Mouse (Mus musculus) embryonic fibroblast, embryonic 13.5 days (primary cell): ENCODE results near the gene Ncor1. TPM values are rescaled to one million over a fixed set of nuclear protein-coding genes. Genes with fewer than 3 reads are reported as not detected.
"Not testable (repeated sequence)": the region's sequence is repeated elsewhere in the genome, so short reads cannot be mapped to it uniquely, and the experiment has no call there.

Source experiments
- H3K27ac ChIP-seq: 2 replicates; pipeline ENCODE4 v1.5.1; 2012; ENCODE audit warnings: low read length, control low read depth, inconsistent platforms; ENCODE audit not compliant: insufficient read depth
- H3K4me1 ChIP-seq: 2 replicates; pipeline ENCODE4 v1.6.1; 2011; ENCODE audit warnings: low read length; ENCODE audit not compliant: control insufficient read depth, insufficient read depth
- H3K4me3 ChIP-seq: 2 replicates; pipeline ENCODE4 v1.5.1; 2011; ENCODE audit warnings: mild to moderate bottlenecking, control low read depth, low read length; ENCODE audit not compliant: insufficient read depth
- CTCF ChIP-seq: IDR thresholded peaks from 2 replicates; pipeline ENCODE4 v1.5.1; 2011; ENCODE audit warnings: mild to moderate bottlenecking, control low read depth, low read length, moderate library complexity, borderline replicate concordance; ENCODE audit not compliant: insufficient read depth
- POLR2A ChIP-seq: IDR thresholded peaks from 2 replicates; pipeline ENCODE4 v1.6.1; 2011; ENCODE audit warnings: low read depth, mild to moderate bottlenecking, control low read depth, low read length, moderate library complexity
- polyA plus RNA-seq: library from polyadenylated mRNA; stranded (reverse); fragments of >200 nt; gene quantifications from 2 replicates; pipeline ENCODE4 v1.2.4, GENCODE M21; 2011; ENCODE audit warnings: low read depth; ENCODE audit not compliant: missing spikeins, insufficient read length

The Ncor1 gene
- polyA plus RNA-seq, 1 experiment, result 225 TPM

DNA sequence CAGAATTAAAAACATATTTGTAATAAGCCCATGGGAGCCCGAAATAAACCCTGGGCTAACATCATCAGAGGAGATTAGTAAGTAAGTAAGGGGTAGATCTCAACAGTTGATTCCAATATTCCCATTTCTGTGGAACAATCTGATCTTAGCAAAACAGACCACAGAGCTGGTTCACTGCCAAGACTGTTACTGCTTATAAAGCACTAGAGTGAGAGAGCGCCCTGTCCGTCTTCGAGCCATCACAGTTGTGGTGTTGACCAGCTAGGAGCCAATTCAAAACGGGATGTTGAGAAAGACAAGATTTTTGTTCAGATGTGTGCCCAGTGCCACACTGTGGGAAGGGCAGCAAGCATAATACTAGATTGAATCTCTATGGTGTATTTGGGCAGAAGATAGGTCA lies 127.2 kb downstream of the Ncor1 start:
- TF ChIP-seq POLR2A (no peak), CTCF (no peak)
- Histone ChIP-seq H3K27ac (no peak overlapping the region), H3K4me1 (no peaks in the 10 kb centered on the region), H3K4me3 (no peak overlapping the region)

DNA sequence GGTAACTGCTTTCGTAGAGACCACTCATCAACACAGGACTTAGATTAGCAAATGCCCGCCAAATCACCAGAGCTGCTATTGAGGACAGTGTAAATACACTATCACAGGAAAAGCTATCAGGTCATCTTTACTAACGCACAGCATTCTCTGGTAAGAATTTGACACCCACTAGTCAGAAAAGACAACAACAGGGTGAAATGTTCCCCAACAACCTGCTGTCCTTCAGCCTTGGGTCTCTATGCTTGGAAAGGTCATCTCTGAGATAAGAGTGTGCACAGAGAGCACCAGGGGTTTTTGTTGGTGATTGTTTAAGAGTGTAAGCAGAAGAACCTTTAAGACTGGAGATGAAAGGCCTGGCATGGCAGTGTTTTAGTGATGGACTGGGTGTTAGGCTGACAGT lies 134.7 kb downstream of the Ncor1 start:
- Histone ChIP-seq H3K4me1 (no peaks in the 10 kb centered on the region), H3K4me3 (no peak overlapping the region), H3K27ac (no peak overlapping the region)
- no peak for TF ChIP-seq CTCF
- no peak for TF ChIP-seq POLR2A

DNA sequence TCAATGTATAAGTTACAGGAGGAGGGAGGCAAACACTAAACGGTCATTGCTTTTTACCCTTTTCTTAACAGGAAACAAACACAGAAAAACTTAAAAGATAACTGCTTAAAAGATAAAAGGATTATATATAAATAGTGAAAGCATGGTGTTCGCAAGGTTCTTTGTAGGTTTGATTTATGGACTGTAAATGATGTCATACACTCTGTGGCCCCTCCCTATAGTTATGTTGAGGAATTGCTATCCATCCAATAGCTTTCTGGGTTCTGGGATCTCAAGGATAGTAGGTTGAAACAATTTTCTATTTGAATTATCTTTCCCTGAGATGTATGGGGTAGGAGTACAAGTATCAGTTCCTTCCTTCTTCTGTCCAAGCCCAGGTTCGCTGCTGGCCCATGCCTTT lies 138.2 kb downstream of the Ncor1 start:
- H3K4me1 ChIP-seq, result no peaks in the 10 kb centered on the region
- TF ChIP-seq POLR2A, result no peak
- TF ChIP-seq CTCF, result no peak
- H3K27ac ChIP-seq, result no peak overlapping the region
- no peak overlapping the region for H3K4me3 ChIP-seq

DNA sequence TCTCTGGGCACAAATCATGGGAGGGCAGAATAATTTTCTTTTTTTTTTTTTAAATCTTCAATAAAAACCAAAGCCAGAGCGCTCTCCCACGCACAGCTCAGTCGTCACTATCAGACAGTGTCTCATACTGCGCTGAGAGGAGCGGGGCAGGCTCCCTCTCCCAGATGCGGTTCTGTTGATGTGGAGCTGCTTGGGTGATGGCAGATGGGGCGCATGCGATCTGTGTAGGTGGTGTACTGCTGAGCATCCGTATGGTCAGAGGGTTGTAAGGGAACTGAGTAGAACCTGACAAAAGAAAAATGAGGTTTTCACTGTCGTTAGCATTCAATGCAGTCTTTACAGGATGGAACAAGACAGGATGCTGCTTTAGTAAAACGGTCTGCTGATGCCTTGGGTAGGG lies 140.6 kb downstream of the Ncor1 start:
- TF ChIP-seq POLR2A (no peak), CTCF (no peak)
- no peaks in the 10 kb centered on the region for H3K4me1 ChIP-seq
- no peak overlapping the region for H3K27ac ChIP-seq
- H3K4me3 ChIP-seq, result no peak overlapping the region

DNA sequence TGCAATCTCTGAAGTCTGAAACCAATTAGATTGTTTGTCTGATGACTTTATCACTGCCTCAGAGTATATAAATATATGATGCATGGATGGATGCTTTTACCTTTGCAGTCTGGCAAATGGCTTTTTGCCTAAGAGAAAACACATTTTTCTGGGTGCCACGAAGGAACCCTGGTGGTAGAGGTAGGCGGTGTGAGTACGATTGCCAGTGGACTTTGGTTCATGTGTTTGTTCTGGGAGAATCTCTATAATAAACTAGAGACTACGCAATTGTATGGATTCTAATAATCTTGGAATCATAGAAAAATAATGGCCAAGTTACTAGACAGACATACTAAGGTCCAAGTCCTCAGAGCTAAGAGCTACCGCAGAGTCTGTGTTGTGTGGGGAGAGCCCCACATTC lies 143.4 kb downstream of the Ncor1 start:
- TF ChIP-seq CTCF, result no peak
- no peak for TF ChIP-seq POLR2A
- no peak overlapping the region for H3K4me3 ChIP-seq
- no peak overlapping the region for H3K27ac ChIP-seq
- no peaks in the 10 kb centered on the region for H3K4me1 ChIP-seq

DNA sequence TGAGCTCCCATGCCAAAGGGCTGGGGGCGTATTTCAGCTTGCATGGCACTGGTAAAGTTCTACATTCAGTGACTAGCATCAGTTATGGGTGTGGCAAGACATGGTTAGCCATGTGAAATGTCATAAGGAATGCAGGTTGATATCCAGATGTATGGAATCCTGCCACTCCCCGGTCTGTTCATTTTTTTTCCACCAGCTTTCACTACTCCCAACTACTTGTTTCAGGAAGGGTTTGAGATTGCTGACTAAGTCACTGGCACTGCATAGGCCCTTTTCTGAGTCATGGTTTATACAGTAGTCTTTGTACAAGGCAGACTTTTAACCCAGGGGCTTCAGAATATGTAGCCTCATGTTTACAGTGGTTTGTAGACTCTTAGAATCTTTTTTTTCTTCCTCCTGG lies 149.0 kb downstream of the Ncor1 start:
- peak overlapping the region; percentile 19; the same call in 1 of the 2 replicates for H3K27ac ChIP-seq
- H3K4me3 ChIP-seq, result no peak overlapping the region
- peaks cover 8% of the 10 kb centered on the region; the same call in 1 of the 2 replicates for H3K4me1 ChIP-seq
- no peak for TF ChIP-seq POLR2A
- no peak for TF ChIP-seq CTCF

DNA sequence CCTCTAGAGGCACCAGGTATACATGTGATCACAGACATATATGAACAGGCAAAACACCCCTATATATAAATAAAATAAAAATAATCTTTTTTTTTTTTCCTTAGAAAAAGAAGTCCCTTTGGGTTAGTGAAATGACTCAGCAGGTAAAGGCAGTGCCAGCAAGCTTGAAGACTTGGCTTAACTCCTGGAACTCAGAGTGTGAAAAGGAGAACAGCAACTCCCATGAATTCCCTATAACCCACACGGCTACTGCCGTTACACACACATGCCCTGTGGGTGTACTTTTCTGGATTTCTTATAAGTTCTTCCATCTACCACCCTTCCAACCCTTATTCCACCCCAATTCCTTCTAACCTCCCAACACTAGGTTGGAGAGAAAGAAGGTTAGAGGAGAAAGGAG lies 152.5 kb downstream of the Ncor1 start:
- Histone ChIP-seq H3K27ac (peak overlapping the region; percentile 61), H3K4me3 (no peak overlapping the region)
- TF ChIP-seq CTCF, result no peak
- TF ChIP-seq POLR2A, result no peak

DNA sequence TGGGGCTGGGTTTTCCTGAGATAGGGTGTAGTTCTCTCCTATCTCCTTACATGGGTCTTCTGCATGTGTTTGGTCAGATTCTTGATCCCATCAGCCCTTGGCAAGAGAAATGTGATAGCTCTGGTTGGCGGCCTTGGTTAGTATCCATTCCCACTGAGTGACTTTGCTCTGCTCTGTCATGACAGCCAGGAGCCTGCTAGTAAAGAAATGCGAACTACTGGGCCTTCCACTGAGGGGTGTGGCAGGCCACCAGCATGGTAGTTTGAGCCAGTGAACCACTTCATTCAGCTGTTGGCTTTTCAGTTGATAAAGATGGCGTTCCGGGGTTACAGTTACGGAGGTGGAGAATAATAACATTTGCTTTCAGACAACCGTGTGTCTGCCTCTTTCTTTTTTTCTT lies 159.5 kb downstream of the Ncor1 start:
- TF ChIP-seq CTCF (no peak), POLR2A (no peak)
- Histone ChIP-seq H3K4me1 (peaks cover 3% of the 10 kb centered on the region; the same call in 1 of the 2 replicates), H3K4me3 (no peak overlapping the region), H3K27ac (no peak overlapping the region)

More for the DNA sequence above, 152.5 kb downstream of the Ncor1 start:
- H3K4me1 ChIP-seq, result peaks cover 8% of the 10 kb centered on the region; the same call in 1 of the 2 replicates

DNA sequence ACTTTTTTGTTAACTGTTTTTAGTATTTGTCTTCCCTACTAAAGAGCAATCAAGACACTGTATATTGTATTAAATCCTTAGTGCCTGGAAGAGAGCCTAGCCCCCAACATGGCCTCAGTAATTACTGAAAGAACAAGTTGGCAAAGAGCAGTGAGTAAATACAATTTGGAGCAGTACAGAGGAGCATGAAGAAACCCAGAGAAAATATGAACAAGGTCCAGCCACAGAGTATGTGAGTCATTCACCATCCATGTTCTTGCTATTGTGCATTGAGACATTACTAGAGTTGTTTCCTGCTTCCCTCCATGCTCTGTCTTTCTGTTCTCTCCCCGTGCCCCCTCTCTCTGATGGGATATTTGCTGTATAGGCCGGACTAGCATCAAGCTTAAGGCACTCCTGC lies 164.2 kb downstream of the Ncor1 start:
- Histone ChIP-seq H3K27ac (peak overlapping the region; percentile 44), H3K4me1 (peaks cover 5% of the 10 kb centered on the region; the same call in 1 of the 2 replicates), H3K4me3 (no peak overlapping the region)
- no peak for TF ChIP-seq CTCF
- no peak for TF ChIP-seq POLR2A

DNA sequence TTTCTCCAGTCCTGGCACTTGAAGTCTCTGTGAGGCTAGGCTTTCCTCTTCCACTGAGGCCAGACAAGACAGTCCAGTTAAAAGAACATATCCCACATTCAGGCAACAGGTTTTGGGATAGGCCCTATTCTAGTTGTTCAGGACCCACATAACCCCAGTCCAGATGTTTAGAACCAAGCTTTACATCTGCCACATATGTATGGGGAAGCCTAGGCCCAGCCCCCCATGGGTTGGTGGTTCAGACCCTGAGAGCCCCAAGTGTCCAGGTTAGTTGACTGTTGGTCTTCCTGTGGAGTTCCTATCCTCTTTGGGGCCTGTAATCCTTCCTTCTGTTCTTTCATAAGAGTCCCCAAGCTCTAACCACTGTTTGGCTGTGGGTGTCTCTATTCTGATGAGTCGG lies 170.6 kb downstream of the Ncor1 start:
- Histone ChIP-seq H3K4me3 (no peak overlapping the region), H3K27ac (no peak overlapping the region), H3K4me1 (peaks cover 6% of the 10 kb centered on the region; the same call in 1 of the 2 replicates)
- TF ChIP-seq POLR2A, result no peak

DNA sequence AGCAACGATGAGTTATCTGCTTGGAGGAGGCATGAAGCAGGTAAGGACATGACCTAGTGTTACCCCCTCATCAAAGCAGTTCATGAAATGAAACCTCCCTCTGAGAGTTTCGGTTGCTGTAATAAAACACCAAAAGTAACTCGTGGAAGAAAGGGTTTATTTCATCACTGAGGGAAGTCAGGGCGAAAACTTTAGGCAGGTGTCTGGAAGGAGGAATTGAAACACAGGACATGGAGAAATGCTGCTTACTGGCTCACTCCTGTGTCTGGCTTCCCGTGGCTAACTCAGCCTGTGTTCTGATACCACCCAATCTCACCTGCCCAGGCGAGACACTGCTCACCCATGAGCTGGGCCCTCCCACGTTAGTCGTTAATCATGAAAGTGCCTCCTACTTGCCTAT lies 173.3 kb downstream of the Ncor1 start:
- H3K4me1 ChIP-seq, result peaks cover 9% of the 10 kb centered on the region; the same call in 1 of the 2 replicates
- no peak overlapping the region for H3K4me3 ChIP-seq
- no peak overlapping the region for H3K27ac ChIP-seq
- no peak for TF ChIP-seq CTCF
- TF ChIP-seq POLR2A, result no peak

DNA sequence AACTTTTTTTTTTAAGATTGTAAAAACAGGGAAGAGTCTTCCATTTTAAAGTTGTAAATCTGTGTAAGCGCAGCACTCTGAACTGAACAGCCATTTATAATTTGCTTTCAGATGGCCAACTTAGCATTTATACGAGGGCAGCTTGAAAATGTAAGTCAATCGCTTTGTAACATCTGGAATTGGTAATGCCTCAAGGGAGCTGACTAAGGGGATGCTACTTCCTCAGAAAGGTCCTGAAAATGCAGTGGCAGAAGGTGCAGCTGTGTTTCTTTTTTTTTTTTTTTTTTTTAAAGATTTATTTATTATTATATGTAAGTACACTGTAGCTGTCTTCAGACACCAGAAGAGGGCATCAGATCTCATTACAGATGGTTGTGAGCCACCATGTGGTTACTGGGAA lies 174.3 kb downstream of the Ncor1 start:
- not testable (repeated sequence) for H3K27ac ChIP-seq, H3K4me1 ChIP-seq, H3K4me3 ChIP-seq
